Mouse (Mus musculus): ENCODE measurements around the gene Coa3. TPM values are rescaled to one million over a fixed set of nuclear protein-coding genes. Genes with fewer than 3 reads are reported as not detected.

Coa3 gene
- polyA plus RNA-seq, 1 experiment from 2014 or later: 184 TPM

DNA sequence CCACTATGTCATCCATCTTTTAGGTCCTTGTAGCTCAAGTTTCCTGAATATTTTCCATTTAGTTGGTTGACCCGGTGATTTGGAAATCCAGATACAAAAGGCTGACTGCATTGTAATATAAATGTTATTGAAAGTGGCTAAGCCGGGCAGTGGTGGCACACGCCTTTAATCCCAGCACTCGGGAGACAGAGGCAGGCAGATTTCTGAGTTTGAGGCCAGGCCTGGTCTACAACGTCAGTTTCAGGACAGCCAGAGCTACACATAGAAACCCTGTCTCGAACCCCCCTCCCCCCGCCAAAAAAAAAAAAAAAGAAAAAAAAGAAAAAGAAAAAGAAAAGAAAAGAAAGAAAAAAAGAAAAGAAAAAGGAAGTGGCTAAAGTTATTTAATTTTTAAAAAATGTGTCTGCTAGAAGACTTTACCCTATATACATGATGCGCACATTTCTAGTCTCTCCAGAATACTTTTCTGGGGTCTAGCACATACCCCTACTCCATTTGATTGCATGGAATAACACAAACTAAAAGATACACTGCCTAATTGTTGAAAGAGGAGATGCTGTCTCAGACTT lies 36.3 kb upstream of the Coa3 start:
- peaks cover 16% of the 10 kb centered on the region for H3K36me3 ChIP-seq (ENCODE audit: control insufficient read depth, insufficient read depth, low read length)
- peak overlapping the region; percentile 51 for H3K27ac ChIP-seq (ENCODE audit: low read length)
- peak overlapping the region; percentile 86 for H3K9ac ChIP-seq (ENCODE audit: low read length)
- H3K4me2 ChIP-seq (ENCODE audit: low read depth, low read length): peak overlapping the region; percentile 82
- no peaks in the 10 kb centered on the region for H3K27me3 ChIP-seq (ENCODE audit: control insufficient read depth, insufficient read depth, low read depth, low read length)
- 81% methylated on average over 8 of the region's 8 CpGs for WGBS
- peak; percentile 15; the same call in 1 of the 2 replicates for ATAC-seq (ENCODE audit: low read depth)
- no peaks in the 10 kb centered on the region for H3K9me3 ChIP-seq (ENCODE audit: control insufficient read depth, low read length)
- peak overlapping the region; percentile 72 for H3K4me3 ChIP-seq (ENCODE audit: low read length)
- H3K4me1 ChIP-seq (replicated peaks; ENCODE audit: control insufficient read depth, insufficient read depth, low read length): peaks cover 11% of the 10 kb centered on the region

DNA sequence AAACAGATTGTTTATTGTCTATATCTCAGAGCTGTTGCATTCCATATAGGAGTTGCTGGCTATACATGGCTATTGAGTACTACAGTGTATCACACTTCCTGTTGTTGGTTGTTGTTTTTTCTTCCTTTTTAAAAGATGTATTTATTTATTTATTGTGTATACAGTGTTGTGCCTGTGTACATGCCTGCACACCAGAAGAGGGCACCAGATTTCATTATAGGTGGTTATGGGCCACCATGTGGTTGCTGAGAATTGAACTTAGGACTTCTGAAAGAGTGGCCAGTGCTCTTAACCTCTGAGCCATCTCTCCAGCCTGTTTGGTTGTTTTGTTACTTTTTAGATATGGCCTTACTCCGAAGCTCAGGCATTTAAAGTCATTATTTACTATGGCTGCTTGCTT lies 35.7 kb upstream of the Coa3 start:
- peaks cover 11% of the 10 kb centered on the region for H3K36me3 ChIP-seq (ENCODE audit: control insufficient read depth, insufficient read depth, low read length)
- H3K27ac ChIP-seq (ENCODE audit: low read length): no peak overlapping the region
- H3K4me1 ChIP-seq (replicated peaks; ENCODE audit: control insufficient read depth, insufficient read depth, low read length): peaks cover 11% of the 10 kb centered on the region
- H3K4me3 ChIP-seq (ENCODE audit: low read length): no peak overlapping the region
- no peak overlapping the region for H3K9ac ChIP-seq (ENCODE audit: low read length)
- no peaks in the 10 kb centered on the region for H3K9me3 ChIP-seq (ENCODE audit: control insufficient read depth, low read length)
- no peak for ATAC-seq (ENCODE audit: low read depth)
- H3K27me3 ChIP-seq (ENCODE audit: control insufficient read depth, insufficient read depth, low read depth, low read length): no peaks in the 10 kb centered on the region
- WGBS: 97% methylated on average over 1 of the region's 1 CpGs
- no peak overlapping the region for H3K4me2 ChIP-seq (ENCODE audit: low read depth, low read length)

DNA sequence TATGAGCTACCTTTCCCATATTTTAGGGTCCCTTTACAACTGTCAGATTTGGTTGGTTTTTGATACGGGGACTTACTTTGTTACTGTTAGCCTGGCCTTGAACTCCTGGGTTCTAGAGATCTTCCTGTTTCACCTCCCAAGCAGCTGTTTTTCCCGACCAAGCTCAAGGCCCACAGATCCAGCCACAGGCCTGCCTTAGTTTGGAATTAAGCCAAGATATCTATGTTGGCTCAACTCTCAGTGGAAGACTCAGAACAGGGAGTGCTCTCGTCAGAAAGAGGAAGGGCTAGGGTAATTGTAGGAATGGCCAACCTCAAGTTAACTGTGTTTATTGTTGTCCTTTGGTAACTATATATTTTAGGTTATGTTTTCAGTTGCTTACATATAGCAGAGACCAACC lies 33.2 kb upstream of the Coa3 start:
- Histone ChIP-seq H3K27me3 (ENCODE audit: control insufficient read depth, insufficient read depth, low read depth, low read length) (peaks cover 2% of the 10 kb centered on the region; the same call in 1 of the 2 replicates), H3K36me3 (ENCODE audit: control insufficient read depth, insufficient read depth, low read length) (no peaks in the 10 kb centered on the region), H3K4me1 (replicated peaks; ENCODE audit: control insufficient read depth, insufficient read depth, low read length) (peaks cover 7% of the 10 kb centered on the region), H3K27ac (ENCODE audit: low read length) (no peak overlapping the region), H3K4me3 (ENCODE audit: low read length) (no peak overlapping the region), H3K4me2 (ENCODE audit: low read depth, low read length) (no peak overlapping the region), H3K9ac (ENCODE audit: low read length) (no peak overlapping the region), H3K9me3 (ENCODE audit: control insufficient read depth, low read length) (no peaks in the 10 kb centered on the region)
- 35% methylated on average over 3 of the region's 3 CpGs for WGBS
- ATAC-seq (ENCODE audit: low read depth): no peak

DNA sequence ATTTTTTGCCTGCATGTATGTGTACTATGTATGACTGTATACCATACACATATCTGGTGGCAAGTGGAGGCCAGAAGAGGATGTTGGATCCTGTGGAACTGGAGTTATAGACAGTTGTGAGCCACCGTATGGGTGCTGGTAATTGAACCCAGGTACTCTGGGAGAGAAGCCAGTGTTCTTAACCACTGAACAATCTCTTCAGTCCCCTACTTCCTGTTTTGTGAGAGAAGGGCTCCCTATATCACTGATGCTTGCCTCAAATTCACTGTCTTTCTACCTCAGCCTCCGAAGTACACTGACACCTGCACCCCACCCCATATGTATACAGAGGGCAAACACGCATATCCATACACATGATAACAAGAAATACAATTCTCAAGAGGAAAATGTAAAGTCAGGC lies 32.2 kb upstream of the Coa3 start:
- H3K9ac ChIP-seq (ENCODE audit: low read length): no peak overlapping the region
- H3K9me3 ChIP-seq (ENCODE audit: control insufficient read depth, low read length): no peaks in the 10 kb centered on the region
- H3K4me2 ChIP-seq (ENCODE audit: low read depth, low read length): no peak overlapping the region
- H3K4me1 ChIP-seq (replicated peaks; ENCODE audit: control insufficient read depth, insufficient read depth, low read length): peaks cover 2% of the 10 kb centered on the region; the same call in 1 of the 2 replicates
- no peak for ATAC-seq (ENCODE audit: low read depth)
- peaks cover 2% of the 10 kb centered on the region; the same call in 1 of the 2 replicates for H3K27me3 ChIP-seq (ENCODE audit: control insufficient read depth, insufficient read depth, low read depth, low read length)
- no peak overlapping the region for H3K4me3 ChIP-seq (ENCODE audit: low read length)
- H3K27ac ChIP-seq (ENCODE audit: low read length): no peak overlapping the region
- 89% methylated on average over 3 of the region's 3 CpGs for WGBS
- no peaks in the 10 kb centered on the region for H3K36me3 ChIP-seq (ENCODE audit: control insufficient read depth, insufficient read depth, low read length)

DNA sequence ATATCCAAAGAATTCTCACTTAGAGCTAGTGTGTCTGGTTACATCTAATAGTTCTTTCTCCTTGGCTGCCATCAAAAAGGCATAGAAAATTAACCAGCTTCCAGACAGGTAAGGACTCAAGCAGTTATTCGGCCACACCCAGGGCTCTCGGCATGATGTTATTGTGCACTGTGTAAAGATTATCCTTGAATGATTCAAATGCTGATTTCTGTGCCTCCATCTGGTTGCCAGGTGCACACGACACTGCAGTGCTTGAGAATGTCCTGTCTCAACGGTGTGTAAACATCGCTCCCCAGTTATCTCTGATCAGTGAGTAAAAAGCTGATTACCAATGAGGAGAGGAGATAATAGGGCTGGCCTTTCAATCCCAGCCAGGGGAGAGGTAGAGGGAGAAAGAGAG lies 28.8 kb upstream of the Coa3 start:
- Histone ChIP-seq H3K4me2 (ENCODE audit: low read depth, low read length) (no peak overlapping the region), H3K9ac (ENCODE audit: low read length) (no peak overlapping the region), H3K4me1 (replicated peaks; ENCODE audit: control insufficient read depth, insufficient read depth, low read length) (no peaks in the 10 kb centered on the region), H3K27ac (ENCODE audit: low read length) (no peak overlapping the region), H3K36me3 (ENCODE audit: control insufficient read depth, insufficient read depth, low read length) (no peaks in the 10 kb centered on the region), H3K27me3 (ENCODE audit: control insufficient read depth, insufficient read depth, low read depth, low read length) (peaks cover 2% of the 10 kb centered on the region; the same call in 1 of the 2 replicates), H3K9me3 (ENCODE audit: control insufficient read depth, low read length) (no peaks in the 10 kb centered on the region), H3K4me3 (ENCODE audit: low read length) (no peak overlapping the region)
- ATAC-seq (ENCODE audit: low read depth): no peak
- WGBS: 23% methylated on average over 5 of the region's 5 CpGs

DNA sequence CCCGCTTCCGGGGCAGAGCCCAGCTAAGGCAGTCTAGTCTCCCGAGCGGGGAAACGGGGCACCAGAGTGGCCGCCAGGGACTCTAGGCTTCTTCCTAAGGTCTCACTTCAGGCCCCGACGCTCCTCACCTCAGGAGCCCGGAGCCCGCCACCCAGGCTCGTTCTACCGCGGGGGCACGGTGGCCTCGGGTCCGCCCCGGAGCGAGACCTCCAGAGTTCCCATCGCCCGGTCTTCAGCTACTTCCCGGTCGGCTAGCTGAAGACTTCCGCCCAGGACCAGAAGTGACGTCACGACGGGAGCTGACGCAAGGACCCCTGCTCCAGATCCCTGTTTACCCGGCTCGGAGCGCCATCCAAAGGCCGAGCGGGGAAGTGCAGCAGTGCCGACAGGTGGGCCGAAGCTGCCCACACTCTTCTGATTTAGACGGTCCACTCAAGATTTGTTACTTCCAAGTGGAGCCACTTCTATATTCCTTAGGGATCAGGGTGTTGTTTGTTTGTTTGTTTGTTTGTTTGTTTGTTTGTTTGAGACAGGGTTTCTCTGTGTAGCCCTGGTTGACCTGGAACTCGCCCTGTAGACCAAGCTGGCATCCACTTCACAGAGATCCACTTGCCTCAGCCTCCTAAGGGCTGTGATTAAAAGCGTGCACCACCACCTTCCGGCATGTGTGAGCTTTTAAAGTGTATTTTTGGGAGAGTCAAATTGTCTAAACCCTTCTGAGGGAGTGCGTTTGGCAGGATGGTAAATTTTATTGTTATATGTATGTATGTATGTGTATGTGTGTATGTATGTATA lies 23.3 kb upstream of the Coa3 start, which contains the start of gene Becn1:
Becn1 (minus strand) TSS at position 283 of the 795 bp plus-strand sequence.
- Histone ChIP-seq H3K4me2 (ENCODE audit: low read depth, low read length) (peak within 1 kb of the TSS; percentile 90), H3K9me3 (ENCODE audit: control insufficient read depth, low read length) (no peaks in the 10 kb centered on the region), H3K4me1 (replicated peaks; ENCODE audit: control insufficient read depth, insufficient read depth, low read length) (peaks cover 10% of the 10 kb centered on the region), H3K36me3 (ENCODE audit: control insufficient read depth, insufficient read depth, low read length) (peaks cover 10% of the 10 kb centered on the region), H3K27me3 (ENCODE audit: control insufficient read depth, insufficient read depth, low read depth, low read length) (no peaks in the 10 kb centered on the region), H3K9ac (ENCODE audit: low read length) (peak within 1 kb of the TSS; percentile 86), H3K4me3 (ENCODE audit: low read length) (peak within 1 kb of the TSS; percentile 79), H3K27ac (ENCODE audit: low read length) (no peak within 1 kb of the TSS)
- WGBS: 5% methylated on average over 39 of the region's 39 CpGs
- ATAC-seq (ENCODE audit: low read depth): peak; percentile 96

DNA sequence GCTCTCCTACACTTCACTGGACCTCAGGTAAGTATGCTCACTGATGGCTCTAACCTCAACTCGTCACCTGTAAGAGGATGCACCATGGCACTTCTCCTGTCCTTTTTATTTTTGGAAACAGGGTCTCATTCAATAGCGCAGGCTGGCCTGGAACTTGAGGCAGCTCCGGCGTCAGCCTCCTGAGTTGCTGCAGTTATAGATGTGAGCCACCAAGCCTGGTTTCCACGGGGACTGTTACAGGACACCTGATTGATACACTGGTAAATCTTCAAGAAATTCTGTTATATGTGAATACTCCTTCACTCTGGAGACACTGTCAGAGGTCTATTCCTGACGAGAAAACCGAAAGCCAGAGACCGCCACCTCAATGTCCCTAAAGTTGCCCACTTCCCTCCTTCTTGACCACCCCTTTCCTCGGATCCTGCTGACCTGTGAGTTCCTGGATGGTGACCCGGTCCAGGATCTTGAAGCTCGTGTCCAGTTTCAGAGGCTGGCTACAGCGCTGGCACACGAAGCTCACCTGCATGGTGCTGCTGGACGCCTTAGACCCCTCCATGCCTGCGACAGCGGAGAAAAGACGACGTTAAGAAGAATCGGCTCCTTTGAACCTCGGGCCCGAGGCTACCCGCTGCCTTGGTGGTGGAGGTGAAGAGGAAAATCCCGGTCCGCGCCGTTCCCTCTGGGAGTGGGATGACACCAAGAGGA lies 22.5 kb upstream of the Coa3 start:
- Histone ChIP-seq H3K27ac (ENCODE audit: low read length) (no peak overlapping the region), H3K36me3 (ENCODE audit: control insufficient read depth, insufficient read depth, low read length) (peaks cover 10% of the 10 kb centered on the region), H3K27me3 (ENCODE audit: control insufficient read depth, insufficient read depth, low read depth, low read length) (no peaks in the 10 kb centered on the region), H3K9ac (ENCODE audit: low read length) (peak overlapping the region; percentile 86), H3K4me1 (replicated peaks; ENCODE audit: control insufficient read depth, insufficient read depth, low read length) (peaks cover 10% of the 10 kb centered on the region), H3K4me3 (ENCODE audit: low read length) (peak overlapping the region; percentile 79), H3K4me2 (ENCODE audit: low read depth, low read length) (peak overlapping the region; percentile 90), H3K9me3 (ENCODE audit: control insufficient read depth, low read length) (no peaks in the 10 kb centered on the region)
- 10% methylated on average over 26 of the region's 26 CpGs for WGBS
- no peak; the same call in 1 of the 2 replicates for ATAC-seq (ENCODE audit: low read depth)

DNA sequence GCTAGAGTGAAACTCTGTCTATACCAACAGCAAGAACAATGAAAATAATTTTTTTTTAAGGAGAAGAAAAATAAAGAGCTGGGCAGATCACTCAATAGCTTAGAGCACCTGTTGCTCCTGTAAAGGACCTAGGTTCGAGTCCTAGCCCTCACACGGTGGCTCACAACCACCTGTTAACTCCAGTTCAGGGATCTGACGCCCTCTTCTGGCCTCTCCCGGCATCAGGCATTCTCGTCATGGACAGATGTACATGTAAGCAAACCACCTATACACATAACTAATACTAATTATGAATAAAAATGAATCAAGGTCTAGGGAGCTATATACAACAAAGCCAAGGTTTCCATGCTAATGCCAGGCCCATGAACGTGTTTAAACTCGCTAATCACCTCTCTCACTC lies 22.0 kb upstream of the Coa3 start:
- Histone ChIP-seq H3K4me1 (replicated peaks; ENCODE audit: control insufficient read depth, insufficient read depth, low read length) (peaks cover 10% of the 10 kb centered on the region), H3K9me3 (ENCODE audit: control insufficient read depth, low read length) (no peaks in the 10 kb centered on the region), H3K27ac (ENCODE audit: low read length) (no peak overlapping the region), H3K9ac (ENCODE audit: low read length) (peak overlapping the region; percentile 86), H3K27me3 (ENCODE audit: control insufficient read depth, insufficient read depth, low read depth, low read length) (no peaks in the 10 kb centered on the region), H3K4me2 (ENCODE audit: low read depth, low read length) (peak overlapping the region; percentile 90), H3K36me3 (ENCODE audit: control insufficient read depth, insufficient read depth, low read length) (peaks cover 10% of the 10 kb centered on the region), H3K4me3 (ENCODE audit: low read length) (peak overlapping the region; percentile 79)
- ATAC-seq (ENCODE audit: low read depth): no peak
- 65% methylated on average over 7 of the region's 7 CpGs for WGBS

DNA sequence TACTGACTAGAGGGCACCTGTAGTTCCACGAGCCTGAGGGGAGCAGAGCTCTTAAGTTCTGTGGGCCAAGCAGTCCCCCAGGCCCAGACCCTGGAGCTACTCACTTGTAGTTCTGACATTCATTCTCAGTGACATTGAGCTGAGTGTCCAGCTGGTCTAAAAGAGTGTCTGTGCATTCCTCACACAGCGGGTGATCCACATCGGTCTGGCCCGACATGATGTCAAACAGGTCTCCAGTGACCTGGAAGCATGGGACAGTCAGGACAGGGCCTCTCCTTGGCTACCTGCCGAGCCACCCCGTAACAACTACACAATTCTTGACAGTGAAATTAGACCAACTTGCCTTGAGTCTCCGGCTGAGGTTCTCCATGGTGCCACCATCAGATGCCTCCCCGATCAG lies 16.3 kb upstream of the Coa3 start:
- Histone ChIP-seq H3K9me3 (ENCODE audit: control insufficient read depth, low read length) (no peaks in the 10 kb centered on the region), H3K4me1 (replicated peaks; ENCODE audit: control insufficient read depth, insufficient read depth, low read length) (no peaks in the 10 kb centered on the region), H3K9ac (ENCODE audit: low read length) (no peak overlapping the region), H3K27me3 (ENCODE audit: control insufficient read depth, insufficient read depth, low read depth, low read length) (no peaks in the 10 kb centered on the region), H3K27ac (ENCODE audit: low read length) (no peak overlapping the region), H3K4me3 (ENCODE audit: low read length) (no peak overlapping the region), H3K4me2 (ENCODE audit: low read depth, low read length) (no peak overlapping the region), H3K36me3 (ENCODE audit: control insufficient read depth, insufficient read depth, low read length) (peaks cover 36% of the 10 kb centered on the region)
- 96% methylated on average over 8 of the region's 8 CpGs for WGBS
- no peak for ATAC-seq (ENCODE audit: low read depth)

All from lung, embryonic 16.5 days (tissue).